Mouse (Mus musculus) limb, embryonic 15.5 days (tissue): ENCODE results near the gene Tnks2. TPM values are rescaled to one million over a fixed set of nuclear protein-coding genes. Genes with fewer than 3 reads are reported as not detected.
A peak's percentile ranks its signal among the peaks of the same experiment; 100 is the strongest.
"Not testable (repeated sequence)": the region's sequence is repeated elsewhere in the genome, so short reads cannot be mapped to it uniquely, and the experiment has no call there.

Source experiments
- ATAC-seq: fragments of 200-750 bp; cut with Nextera tagmentation; 2 replicates; pipeline ENCODE4 v1.8.0; 2017; ENCODE audit warnings: low read depth, moderate TSS enrichment; ENCODE audit not compliant: insufficient number of reproducible peaks, low FRiP score, low TSS enrichment
- H3K27ac ChIP-seq: fragments of 300-500 bp; sonication (generic); 2 replicates; pipeline ENCODE4 v1.5.1; 2015; ENCODE audit warnings: moderate library complexity, mild to moderate bottlenecking, inconsistent platforms
- H3K27me3 ChIP-seq: fragments of 300-500 bp; sonication (generic); 2 replicates; pipeline ENCODE4 v1.6.1; 2015; ENCODE audit warnings: inconsistent platforms
- H3K36me3 ChIP-seq: fragments of 300-500 bp; sonication (generic); 2 replicates; pipeline ENCODE4 v1.6.1; 2015; ENCODE audit warnings: inconsistent platforms
- H3K4me1 ChIP-seq: fragments of 300-500 bp; sonication (generic); 2 replicates; pipeline ENCODE4 v1.6.1; 2015; ENCODE audit warnings: inconsistent platforms
- H3K4me2 ChIP-seq: fragments of 300-500 bp; sonication (generic); 2 replicates; pipeline ENCODE4 v1.6.1; 2015; ENCODE audit warnings: mild to moderate bottlenecking, inconsistent platforms
- H3K4me3 ChIP-seq: fragments of 300-500 bp; sonication (generic); 2 replicates; pipeline ENCODE4 v1.5.1; 2015; ENCODE audit warnings: mild to moderate bottlenecking, inconsistent platforms
- H3K9ac ChIP-seq: fragments of 300-500 bp; sonication (generic); 2 replicates; pipeline ENCODE4 v1.6.1; 2015; ENCODE audit warnings: inconsistent platforms
- H3K9me3 ChIP-seq: fragments of 300-500 bp; sonication (generic); 2 replicates; pipeline ENCODE4 v1.6.1; 2016; ENCODE audit warnings: inconsistent platforms
- WGBS: fragments of 180-500 bp; shearing (Covaris S2); methylation state at CpG from one replicate; pipeline ENCODE4 v1.1.7; 2015; 5-methylcytosine and 5-hydroxymethylcytosine counted together
- polyA plus RNA-seq: library from polyadenylated mRNA; unstranded; fragments of >200 nt; fragmentation: Nextera tagmentation; extraction: Ambion mirVana; gene quantifications from 2 replicates; pipeline ENCODE4 v1.2.1, GENCODE M21; 2015

Gene Tnks2
- polyA plus RNA-seq, 1 experiment from 2014 or later = 45.7 TPM

- H3K9ac ChIP-seq = peak overlapping the region; percentile 57
- no peak for ATAC-seq
- 7% methylated on average over 19 of the region's 19 CpGs for WGBS
- H3K4me1 ChIP-seq = peaks cover 15% of the 10 kb centered on the region
- peak overlapping the region; percentile 49 for H3K4me2 ChIP-seq
- peak overlapping the region; percentile 97 for H3K27ac ChIP-seq
- no peaks in the 10 kb centered on the region for H3K9me3 ChIP-seq
- H3K36me3 ChIP-seq = peaks cover under 1% of the 10 kb centered on the region; the same call in 1 of the 2 replicates
- H3K4me3 ChIP-seq = peak overlapping the region; percentile 96
- H3K27me3 ChIP-seq = no peaks in the 10 kb centered on the region
These were observed 863 bp upstream of the Tnks2 start for GRCm38 (mm10) chr19:36832951-36833787.

- ATAC-seq = peak; percentile 48; the same call in 1 of the 2 replicates
- peak overlapping the region; percentile 97 for H3K9ac ChIP-seq
- H3K27me3 ChIP-seq = no peaks in the 10 kb centered on the region
- H3K27ac ChIP-seq = peak overlapping the region; percentile 97
- H3K4me3 ChIP-seq = peak overlapping the region; percentile 96
- peaks cover 10% of the 10 kb centered on the region; the same call in 1 of the 2 replicates for H3K36me3 ChIP-seq
- peaks cover 15% of the 10 kb centered on the region for H3K4me1 ChIP-seq
- peak overlapping the region; percentile 52 for H3K4me2 ChIP-seq
- no peaks in the 10 kb centered on the region for H3K9me3 ChIP-seq
- WGBS = under 1% methylated on average over 55 of the region's 62 CpGs
These were observed 750 bp downstream of the Tnks2 start for GRCm38 (mm10) chr19:36834532-36835431.

- ATAC-seq = no peak
- Histone ChIP-seq H3K9me3 (no peaks in the 10 kb centered on the region), H3K4me2 (peak overlapping the region; percentile 52), H3K36me3 (peaks cover 10% of the 10 kb centered on the region; the same call in 1 of the 2 replicates), H3K4me3 (peak overlapping the region; percentile 96), H3K4me1 (peaks cover 15% of the 10 kb centered on the region), H3K27ac (no peak overlapping the region), H3K9ac (no peak overlapping the region), H3K27me3 (no peaks in the 10 kb centered on the region)
- WGBS = 47% methylated on average over 4 of the region's 4 CpGs
These were observed 2.0 kb downstream of the Tnks2 start for GRCm38 (mm10) chr19:36836035-36836434.

GRCm38 (mm10) chr19:36840301-36840700 is 6.3 kb downstream of the Tnks2 start:
- Histone ChIP-seq H3K36me3 (peaks cover 18% of the 10 kb centered on the region), H3K9me3 (no peaks in the 10 kb centered on the region), H3K9ac (no peak overlapping the region), H3K4me1 (peaks cover 10% of the 10 kb centered on the region), H3K4me3 (no peak overlapping the region), H3K27me3 (no peaks in the 10 kb centered on the region), H3K4me2 (no peak overlapping the region), H3K27ac (no peak overlapping the region)
- WGBS = 87% methylated on average over 3 of the region's 3 CpGs
- no peak for ATAC-seq

GRCm38 (mm10) chr19:36843866-36844265 is 9.8 kb downstream of the Tnks2 start:
- Histone ChIP-seq H3K4me1 (no peaks in the 10 kb centered on the region), H3K4me2 (no peak overlapping the region), H3K27me3 (no peaks in the 10 kb centered on the region), H3K36me3 (peaks cover 26% of the 10 kb centered on the region), H3K9me3 (no peaks in the 10 kb centered on the region), H3K27ac (no peak overlapping the region), H3K4me3 (no peak overlapping the region), H3K9ac (no peak overlapping the region)
- ATAC-seq = no peak
- 95% methylated on average over 11 of the region's 11 CpGs for WGBS

GRCm38 (mm10) chr19:36845924-36846323 is 11.9 kb downstream of the Tnks2 start:
- WGBS = 90% methylated on average over 5 of the region's 5 CpGs

GRCm38 (mm10) chr19:36853831-36854230 is 19.8 kb downstream of the Tnks2 start:
- ATAC-seq = no peak
- H3K36me3 ChIP-seq = peaks cover 75% of the 10 kb centered on the region
- H3K9ac ChIP-seq = no peak overlapping the region
- H3K27me3 ChIP-seq = no peaks in the 10 kb centered on the region
- no peaks in the 10 kb centered on the region for H3K4me1 ChIP-seq
- WGBS = 87% methylated on average over 2 of the region's 2 CpGs
- no peak overlapping the region for H3K4me3 ChIP-seq
- no peaks in the 10 kb centered on the region for H3K9me3 ChIP-seq
- H3K27ac ChIP-seq = no peak overlapping the region
- no peak overlapping the region for H3K4me2 ChIP-seq

More at GRCm38 (mm10) chr19:36845924-36846323, 11.9 kb downstream of the Tnks2 start:
- H3K27ac ChIP-seq = no peak overlapping the region
- no peak overlapping the region for H3K4me3 ChIP-seq
- no peaks in the 10 kb centered on the region for H3K9me3 ChIP-seq
- no peak overlapping the region for H3K4me2 ChIP-seq
- no peaks in the 10 kb centered on the region for H3K4me1 ChIP-seq
- ATAC-seq = no peak
- H3K36me3 ChIP-seq = peaks cover 36% of the 10 kb centered on the region
- H3K9ac ChIP-seq = no peak overlapping the region
- H3K27me3 ChIP-seq = no peaks in the 10 kb centered on the region

GRCm38 (mm10) chr19:36857851-36858250 is 23.8 kb downstream of the Tnks2 start:
- peaks cover 76% of the 10 kb centered on the region for H3K36me3 ChIP-seq
- H3K4me1 ChIP-seq = no peaks in the 10 kb centered on the region
- H3K27ac ChIP-seq = no peak overlapping the region
- no peak overlapping the region for H3K4me2 ChIP-seq
- H3K9ac ChIP-seq = no peak overlapping the region
- WGBS = 85% methylated on average over 9 of the region's 9 CpGs
- H3K4me3 ChIP-seq = no peak overlapping the region
- H3K27me3 ChIP-seq = no peaks in the 10 kb centered on the region
- no peaks in the 10 kb centered on the region for H3K9me3 ChIP-seq
- ATAC-seq = no peak

GRCm38 (mm10) chr19:36860393-36860792 is 26.4 kb downstream of the Tnks2 start:
- WGBS = 89% methylated on average over 5 of the region's 5 CpGs
- Histone ChIP-seq H3K36me3 (peaks cover 66% of the 10 kb centered on the region), H3K27me3 (no peaks in the 10 kb centered on the region), H3K4me3 (no peak overlapping the region), H3K9ac (no peak overlapping the region), H3K4me2 (no peak overlapping the region), H3K9me3 (no peaks in the 10 kb centered on the region), H3K27ac (no peak overlapping the region), H3K4me1 (no peaks in the 10 kb centered on the region)
- no peak for ATAC-seq

GRCm38 (mm10) chr19:36865905-36866304 is 31.9 kb downstream of the Tnks2 start:
- Histone ChIP-seq H3K4me2 (no peak overlapping the region), H3K4me3 (no peak overlapping the region), H3K4me1 (no peaks in the 10 kb centered on the region), H3K9ac (no peak overlapping the region), H3K27ac (no peak overlapping the region), H3K27me3 (no peaks in the 10 kb centered on the region), H3K36me3 (peaks cover 67% of the 10 kb centered on the region), H3K9me3 (no peaks in the 10 kb centered on the region)
- 85% methylated on average over 5 of the region's 5 CpGs for WGBS
- ATAC-seq = no peak

GRCm38 (mm10) chr19:36867416-36867815 is 33.4 kb downstream of the Tnks2 start:
- no peak for ATAC-seq
- H3K36me3 ChIP-seq = peaks cover 58% of the 10 kb centered on the region

GRCm38 (mm10) chr19:36868675-36869074 is 34.6 kb downstream of the Tnks2 start:
- H3K4me1 ChIP-seq, H3K27ac ChIP-seq, H3K9ac ChIP-seq, ATAC-seq, H3K4me3 ChIP-seq, H3K4me2 ChIP-seq, H3K9me3 ChIP-seq, H3K27me3 ChIP-seq: not testable (repeated sequence)
- 82% methylated on average over 3 of the region's 3 CpGs for WGBS
- peaks cover 59% of the 10 kb centered on the region for H3K36me3 ChIP-seq

More at GRCm38 (mm10) chr19:36867416-36867815, 33.4 kb downstream of the Tnks2 start:
- Histone ChIP-seq H3K27me3 (no peaks in the 10 kb centered on the region), H3K4me3 (no peak overlapping the region), H3K9me3 (no peaks in the 10 kb centered on the region), H3K4me1 (no peaks in the 10 kb centered on the region), H3K27ac (no peak overlapping the region), H3K9ac (no peak overlapping the region), H3K4me2 (no peak overlapping the region)
- 88% methylated on average over 8 of the region's 8 CpGs for WGBS
